Mouse (Mus musculus): ENCODE results near the gene Gm20605. TPM values are rescaled to one million over a fixed set of nuclear protein-coding genes. Genes with fewer than 3 reads are reported as not detected.

Gm20605 gene
- polyA plus RNA-seq, 1 experiment from 2014 or later, result 18.4 TPM

DNA sequence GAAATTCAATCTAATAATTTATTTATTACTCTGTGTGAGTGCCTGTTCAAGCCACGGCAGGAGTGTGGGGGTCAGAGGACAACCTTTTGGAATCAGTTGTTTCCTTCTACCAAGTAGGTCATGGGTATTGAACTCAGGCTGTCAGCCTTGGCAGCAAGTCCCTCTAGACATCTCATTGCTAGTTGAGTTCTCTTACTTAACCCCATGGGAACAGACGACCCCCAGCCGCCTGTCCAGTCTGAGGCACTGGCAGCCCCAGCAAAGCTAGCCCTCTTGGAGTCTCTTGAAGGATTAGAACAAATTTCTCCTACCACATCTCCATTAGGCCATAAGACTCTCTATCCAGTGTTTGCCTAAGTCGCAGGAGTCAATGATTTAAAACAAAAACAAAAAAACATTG, 50.8 kb downstream of the Gm20605 start:
- no peaks in the 10 kb centered on the region for H3K36me3 ChIP-seq (ENCODE audit: insufficient read depth, low read length)
- no peak overlapping the region for H3K9ac ChIP-seq (replicated peaks; ENCODE audit: low read length)
- H3K27ac ChIP-seq (ENCODE audit: low read length), result no peak overlapping the region
- no peak for ATAC-seq (ENCODE audit: low FRiP score, low TSS enrichment)
- no peak overlapping the region for H3K4me2 ChIP-seq (replicated peaks; ENCODE audit: low read depth, low read length)
- no peak overlapping the region for H3K4me3 ChIP-seq (ENCODE audit: low read length)
- no peaks in the 10 kb centered on the region for H3K27me3 ChIP-seq (ENCODE audit: insufficient read depth, low read length)
- H3K9me3 ChIP-seq (ENCODE audit: low read length), result no peaks in the 10 kb centered on the region
- WGBS, result 62% methylated on average over 4 of the region's 4 CpGs
- peaks cover 15% of the 10 kb centered on the region for H3K4me1 ChIP-seq (ENCODE audit: insufficient read depth, low read length)

DNA sequence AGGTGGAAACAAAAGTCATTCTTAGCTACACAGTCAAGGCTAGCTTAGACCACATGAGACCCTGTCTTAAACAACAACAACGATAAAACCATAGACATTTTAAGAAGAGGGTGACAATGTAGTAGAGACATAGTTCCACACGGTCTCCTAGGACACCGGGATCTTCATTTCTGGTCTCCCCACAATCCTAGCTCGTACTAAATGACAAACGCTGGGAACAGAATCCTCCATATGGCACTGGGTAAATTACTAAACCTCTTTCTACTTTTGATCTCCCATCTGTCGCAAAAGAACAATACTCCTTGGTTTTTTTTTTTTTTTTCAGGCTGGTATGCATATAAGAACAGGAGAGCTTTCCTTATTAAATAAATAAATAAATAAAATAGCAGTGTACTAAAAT, 53.6 kb downstream of the Gm20605 start:
- peak overlapping the region; percentile 79; the same call in 1 of the 2 replicates for H3K4me3 ChIP-seq (ENCODE audit: low read length)
- no peaks in the 10 kb centered on the region for H3K36me3 ChIP-seq (ENCODE audit: insufficient read depth, low read length)
- H3K27ac ChIP-seq (ENCODE audit: low read length), result no peak overlapping the region
- ATAC-seq (ENCODE audit: low FRiP score, low TSS enrichment), result no peak
- peaks cover 21% of the 10 kb centered on the region for H3K4me1 ChIP-seq (ENCODE audit: insufficient read depth, low read length)
- no peak overlapping the region for H3K9ac ChIP-seq (replicated peaks; ENCODE audit: low read length)
- H3K9me3 ChIP-seq (ENCODE audit: low read length), result no peaks in the 10 kb centered on the region
- no peaks in the 10 kb centered on the region for H3K27me3 ChIP-seq (ENCODE audit: insufficient read depth, low read length)
- WGBS, result 78% methylated on average over 6 of the region's 6 CpGs
- peak overlapping the region; percentile 91; the same call in 1 of the 2 replicates for H3K4me2 ChIP-seq (replicated peaks; ENCODE audit: low read depth, low read length)

DNA sequence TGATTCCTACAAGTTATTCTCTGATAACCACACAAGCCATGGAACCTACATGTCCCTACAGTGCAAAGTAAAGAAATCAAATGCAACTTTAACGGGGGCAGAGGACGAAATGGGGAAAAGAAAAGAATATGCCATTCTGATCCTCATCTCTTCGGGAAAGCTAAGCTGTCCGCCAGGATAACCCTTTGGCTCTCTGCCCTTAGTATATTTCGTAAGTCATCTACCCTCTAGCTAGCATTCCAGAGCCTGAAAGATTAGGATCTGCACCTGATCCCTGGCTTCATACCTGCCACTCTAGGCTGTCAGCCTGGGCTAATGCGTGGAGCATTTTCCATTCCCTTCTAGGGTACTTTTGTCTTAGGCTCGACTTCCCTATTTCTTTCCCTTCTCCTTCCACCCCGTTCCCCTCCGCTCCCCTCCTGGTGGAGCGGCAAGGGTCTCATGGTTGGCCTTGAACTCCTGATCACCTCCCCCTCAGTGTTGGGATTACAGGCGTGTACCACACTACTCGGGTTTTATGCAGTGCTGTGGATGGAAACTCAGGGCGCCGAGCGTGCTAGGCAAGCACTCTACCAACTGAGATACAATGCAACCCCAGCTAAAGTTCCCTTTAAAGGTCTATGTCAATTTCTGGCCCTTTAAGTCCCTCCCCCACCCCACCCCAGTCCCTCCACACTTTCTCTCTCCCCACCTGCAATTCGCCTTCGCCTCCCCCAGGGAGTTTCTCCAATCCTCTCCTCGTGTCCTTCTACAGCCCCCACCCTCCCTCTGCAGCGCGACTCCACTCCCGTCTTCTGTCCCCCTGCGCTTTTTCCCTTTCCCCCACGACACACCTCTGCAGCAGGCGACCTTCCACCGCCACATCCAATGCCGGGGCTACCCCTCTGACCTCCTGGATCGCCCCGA, 54.7 kb downstream of the Gm20605 start:
- peak; percentile 9 for ATAC-seq (ENCODE audit: low FRiP score, low TSS enrichment)
- H3K9ac ChIP-seq (replicated peaks; ENCODE audit: low read length), result peak overlapping the region; percentile 74
- H3K36me3 ChIP-seq (ENCODE audit: insufficient read depth, low read length), result no peaks in the 10 kb centered on the region
- H3K27me3 ChIP-seq (ENCODE audit: insufficient read depth, low read length), result no peaks in the 10 kb centered on the region
- no peaks in the 10 kb centered on the region for H3K9me3 ChIP-seq (ENCODE audit: low read length)
- WGBS, result 7% methylated on average over 28 of the region's 28 CpGs
- peak overlapping the region; percentile 72 for H3K27ac ChIP-seq (ENCODE audit: low read length)
- peak overlapping the region; percentile 91 for H3K4me2 ChIP-seq (replicated peaks; ENCODE audit: low read depth, low read length)
- peaks cover 21% of the 10 kb centered on the region for H3K4me1 ChIP-seq (ENCODE audit: insufficient read depth, low read length)
- H3K4me3 ChIP-seq (ENCODE audit: low read length), result peak overlapping the region; percentile 79

DNA sequence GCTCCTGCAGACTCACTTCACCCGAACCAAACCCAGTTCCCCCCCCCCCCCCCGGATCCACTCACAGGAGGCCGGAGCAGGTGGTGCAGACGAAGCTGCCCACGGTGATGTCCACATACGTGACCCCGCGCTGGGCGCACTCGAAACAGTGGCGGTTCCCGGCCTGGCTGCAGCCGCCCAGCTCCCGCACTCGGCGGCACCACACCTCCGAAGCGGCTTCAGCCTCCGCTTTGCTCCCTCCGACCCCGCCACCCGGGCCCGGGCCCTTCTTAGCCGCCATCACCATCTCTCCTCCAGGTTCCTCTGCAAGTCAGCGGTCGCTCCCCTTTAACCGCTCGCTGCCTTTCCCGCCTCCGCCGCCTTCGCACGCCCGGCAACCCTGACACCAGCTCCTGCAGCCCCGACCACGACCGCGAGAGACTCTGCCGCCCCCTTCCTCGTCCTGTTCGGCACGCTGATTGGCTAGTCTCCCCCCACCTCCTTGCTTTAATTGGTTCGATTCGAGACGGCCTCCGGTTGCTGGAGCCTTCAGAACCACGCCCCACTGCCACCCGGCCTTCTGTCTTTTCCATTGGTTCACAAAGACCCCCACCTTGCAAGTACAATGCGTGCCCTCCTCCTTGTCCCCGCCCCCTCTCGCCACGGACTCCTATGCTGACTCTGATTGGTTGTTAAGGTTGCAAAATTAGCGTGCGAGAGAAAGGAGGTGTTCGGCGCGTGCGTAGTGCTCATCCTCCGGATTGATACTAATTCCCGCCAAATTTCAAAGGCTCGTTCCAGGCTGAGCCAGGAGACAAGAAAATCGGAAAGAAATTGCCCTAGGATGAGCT, 55.5 kb downstream of the Gm20605 start, which contains the start of gene Agfg2:
Agfg2 (minus strand) TSS at position 433 of the 830 bp plus-strand sequence.
- H3K4me3 ChIP-seq (ENCODE audit: low read length), result peak within 1 kb of the TSS; percentile 79
- ATAC-seq (ENCODE audit: low FRiP score, low TSS enrichment), result peak; percentile 99
- no peaks in the 10 kb centered on the region for H3K9me3 ChIP-seq (ENCODE audit: low read length)
- no peaks in the 10 kb centered on the region for H3K36me3 ChIP-seq (ENCODE audit: insufficient read depth, low read length)
- H3K4me2 ChIP-seq (replicated peaks; ENCODE audit: low read depth, low read length), result peak within 1 kb of the TSS; percentile 91
- H3K27me3 ChIP-seq (ENCODE audit: insufficient read depth, low read length), result no peaks in the 10 kb centered on the region
- peaks cover 21% of the 10 kb centered on the region for H3K4me1 ChIP-seq (ENCODE audit: insufficient read depth, low read length)
- H3K27ac ChIP-seq (ENCODE audit: low read length), result peak within 1 kb of the TSS; percentile 72
- WGBS, result under 1% methylated on average over 62 of the region's 62 CpGs
- H3K9ac ChIP-seq (replicated peaks; ENCODE audit: low read length), result peak within 1 kb of the TSS; percentile 74

DNA sequence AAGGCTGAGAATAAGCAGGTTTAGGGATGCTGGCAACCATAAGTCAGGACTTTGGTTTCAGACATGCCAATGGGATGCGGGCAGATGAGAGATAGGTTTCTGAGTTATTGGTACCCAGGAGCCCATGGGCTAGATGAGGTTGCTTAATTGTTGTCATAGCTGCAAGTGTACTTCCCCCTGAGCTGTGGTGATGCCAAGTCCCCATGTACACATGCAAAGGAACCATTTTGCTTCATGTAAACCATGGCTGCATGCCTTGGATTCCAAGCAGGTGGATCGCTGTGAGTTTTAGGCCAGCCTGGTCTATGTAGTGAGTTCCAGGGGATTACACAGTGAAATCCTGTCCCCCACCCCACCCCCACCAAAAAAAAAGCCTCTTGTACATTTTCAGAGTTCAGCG, 56.7 kb downstream of the Gm20605 start:
- H3K4me1 ChIP-seq (ENCODE audit: insufficient read depth, low read length), result peaks cover 24% of the 10 kb centered on the region
- no peaks in the 10 kb centered on the region for H3K27me3 ChIP-seq (ENCODE audit: insufficient read depth, low read length)
- H3K4me3 ChIP-seq (ENCODE audit: low read length), result no peak overlapping the region
- no peaks in the 10 kb centered on the region for H3K9me3 ChIP-seq (ENCODE audit: low read length)
- H3K4me2 ChIP-seq (replicated peaks; ENCODE audit: low read depth, low read length), result no peak overlapping the region
- 97% methylated on average over 3 of the region's 3 CpGs for WGBS
- H3K27ac ChIP-seq (ENCODE audit: low read length), result no peak overlapping the region
- H3K9ac ChIP-seq (replicated peaks; ENCODE audit: low read length), result no peak overlapping the region
- ATAC-seq (ENCODE audit: low FRiP score, low TSS enrichment), result no peak
- H3K36me3 ChIP-seq (ENCODE audit: insufficient read depth, low read length), result no peaks in the 10 kb centered on the region

DNA sequence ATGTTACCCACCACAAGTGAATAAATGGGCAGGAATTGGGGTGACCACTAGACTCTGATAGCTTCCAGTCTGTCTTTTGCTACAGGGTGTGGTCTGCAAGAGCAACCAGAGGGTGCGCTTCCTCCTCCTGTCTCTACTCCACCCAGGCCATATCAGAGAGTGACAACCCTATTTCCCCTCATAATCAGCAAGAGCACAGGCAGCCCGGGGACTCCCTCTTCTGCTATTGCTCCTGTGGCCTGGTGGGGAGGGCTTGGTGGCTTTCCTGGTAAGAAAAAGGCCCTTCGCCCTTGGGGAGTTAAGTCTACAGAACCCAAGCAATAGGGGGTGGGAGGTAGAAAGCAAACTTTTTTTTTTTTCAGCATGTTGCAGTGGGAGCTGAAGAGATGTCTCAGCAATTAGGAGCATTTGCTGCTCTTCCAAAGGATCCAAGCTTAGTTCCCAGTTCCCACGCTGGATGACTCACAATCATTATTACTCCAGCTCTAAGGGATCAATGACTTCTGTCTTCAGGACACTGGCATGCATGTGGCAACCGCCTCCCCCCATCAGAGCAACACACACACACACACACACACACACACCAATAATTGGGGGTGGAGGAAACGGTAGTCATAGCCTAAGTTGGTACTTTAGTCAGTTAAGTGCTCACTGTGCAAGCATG, 57.3 kb downstream of the Gm20605 start:
- H3K4me1 ChIP-seq (ENCODE audit: insufficient read depth, low read length), result peaks cover 28% of the 10 kb centered on the region
- H3K27me3 ChIP-seq (ENCODE audit: insufficient read depth, low read length), result no peaks in the 10 kb centered on the region
- WGBS, result 83% methylated on average over 6 of the region's 6 CpGs
- H3K9ac ChIP-seq (replicated peaks; ENCODE audit: low read length), result no peak overlapping the region
- H3K27ac ChIP-seq (ENCODE audit: low read length), result no peak overlapping the region
- ATAC-seq (ENCODE audit: low FRiP score, low TSS enrichment), result no peak
- no peak overlapping the region for H3K4me3 ChIP-seq (ENCODE audit: low read length)
- H3K4me2 ChIP-seq (replicated peaks; ENCODE audit: low read depth, low read length), result no peak overlapping the region
- H3K36me3 ChIP-seq (ENCODE audit: insufficient read depth, low read length), result no peaks in the 10 kb centered on the region
- no peaks in the 10 kb centered on the region for H3K9me3 ChIP-seq (ENCODE audit: low read length)

DNA sequence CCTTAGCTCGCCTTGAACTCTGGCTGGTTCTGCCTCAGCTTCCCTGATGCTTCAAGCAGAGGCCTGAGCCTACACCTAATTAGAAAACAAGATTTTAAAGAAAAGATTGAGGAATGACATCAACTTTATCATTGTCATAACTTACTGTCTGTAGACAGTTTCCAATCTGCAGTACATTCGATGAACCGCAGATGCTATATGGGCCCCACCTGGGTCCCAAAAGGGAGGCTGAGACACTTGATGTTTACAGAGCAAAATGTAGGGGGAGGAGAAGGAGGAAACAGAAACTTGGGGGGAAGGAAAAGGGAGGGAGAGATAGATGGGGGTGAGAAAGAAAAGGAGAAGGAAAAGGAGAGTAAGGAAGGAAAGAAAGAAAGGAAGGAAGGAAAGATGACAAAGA, 61.0 kb downstream of the Gm20605 start:
- no peak for ATAC-seq (ENCODE audit: low FRiP score, low TSS enrichment)
- WGBS, result 80% methylated on average over 3 of the region's 3 CpGs
- no peaks in the 10 kb centered on the region for H3K9me3 ChIP-seq (ENCODE audit: low read length)

DNA sequence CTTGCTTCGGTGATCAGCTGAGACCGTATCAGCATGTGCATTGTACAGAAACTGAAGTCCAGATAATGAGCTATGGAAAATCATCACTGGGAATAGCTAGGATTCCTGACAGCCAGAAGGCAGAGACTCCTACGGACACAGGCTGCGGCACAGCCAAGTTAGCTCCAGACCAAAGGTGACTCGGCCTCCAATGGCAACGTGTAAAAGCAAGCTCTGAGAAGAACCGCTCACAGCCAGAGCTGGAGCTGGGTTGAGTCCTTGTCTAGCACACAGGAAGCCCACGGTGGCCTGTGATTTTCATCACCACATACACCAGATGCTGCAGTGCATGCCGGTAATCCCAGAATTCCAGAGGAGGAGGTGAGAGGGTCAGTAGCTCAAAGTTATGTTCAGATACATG, 61.6 kb downstream of the Gm20605 start:
- Histone ChIP-seq H3K4me2 (replicated peaks; ENCODE audit: low read depth, low read length) (no peak overlapping the region), H3K27ac (ENCODE audit: low read length) (no peak overlapping the region), H3K9me3 (ENCODE audit: low read length) (no peaks in the 10 kb centered on the region), H3K4me3 (ENCODE audit: low read length) (no peak overlapping the region), H3K9ac (replicated peaks; ENCODE audit: low read length) (0 out of 2 replicates have a peak overlapping the region, but pooled peaks have one; percentile 7), H3K27me3 (ENCODE audit: insufficient read depth, low read length) (no peaks in the 10 kb centered on the region), H3K36me3 (ENCODE audit: insufficient read depth, low read length) (no peaks in the 10 kb centered on the region), H3K4me1 (ENCODE audit: insufficient read depth, low read length) (0 out of 2 replicates have a peak, but pooled peaks cover 7% of the 10 kb centered on the region)
- no peak for ATAC-seq (ENCODE audit: low FRiP score, low TSS enrichment)
- 34% methylated on average over 9 of the region's 9 CpGs for WGBS

More for the DNA sequence above, 61.0 kb downstream of the Gm20605 start:
- H3K27me3 ChIP-seq (ENCODE audit: insufficient read depth, low read length), result no peaks in the 10 kb centered on the region
- no peak overlapping the region for H3K4me3 ChIP-seq (ENCODE audit: low read length)
- H3K4me1 ChIP-seq (ENCODE audit: insufficient read depth, low read length), result peaks cover 12% of the 10 kb centered on the region; the same call in 1 of the 2 replicates
- no peaks in the 10 kb centered on the region for H3K36me3 ChIP-seq (ENCODE audit: insufficient read depth, low read length)
- H3K9ac ChIP-seq (replicated peaks; ENCODE audit: low read length), result no peak overlapping the region
- H3K27ac ChIP-seq (ENCODE audit: low read length), result no peak overlapping the region
- H3K4me2 ChIP-seq (replicated peaks; ENCODE audit: low read depth, low read length), result no peak overlapping the region

DNA sequence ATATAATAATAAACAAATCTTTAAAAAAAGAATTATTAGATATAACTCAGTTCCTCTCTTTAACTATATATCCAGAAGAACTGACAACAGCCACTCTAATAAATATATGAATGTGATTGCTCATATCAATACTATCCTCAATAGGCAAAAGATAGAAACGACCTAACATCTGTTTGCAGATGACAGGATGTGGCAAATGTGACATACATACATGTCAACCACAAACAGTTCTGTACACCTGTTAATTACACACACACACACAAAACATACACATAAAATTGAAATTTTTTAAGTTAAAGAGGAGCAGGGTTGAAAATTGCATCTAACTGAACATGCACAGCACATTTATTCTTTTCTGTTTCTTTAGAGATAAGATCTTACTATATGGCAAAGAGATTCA, 62.9 kb downstream of the Gm20605 start:
- WGBS, result 63% methylated on average over 1 of the region's 1 CpGs

More for the DNA sequence above, 62.9 kb downstream of the Gm20605 start:
- Histone ChIP-seq H3K4me3 (ENCODE audit: low read length) (no peak overlapping the region), H3K4me1 (ENCODE audit: insufficient read depth, low read length) (0 out of 2 replicates have a peak, but pooled peaks cover 7% of the 10 kb centered on the region), H3K27ac (ENCODE audit: low read length) (no peak overlapping the region), H3K36me3 (ENCODE audit: insufficient read depth, low read length) (no peaks in the 10 kb centered on the region), H3K27me3 (ENCODE audit: insufficient read depth, low read length) (no peaks in the 10 kb centered on the region), H3K4me2 (replicated peaks; ENCODE audit: low read depth, low read length) (no peak overlapping the region), H3K9me3 (ENCODE audit: low read length) (no peaks in the 10 kb centered on the region), H3K9ac (replicated peaks; ENCODE audit: low read length) (no peak overlapping the region)
- ATAC-seq (ENCODE audit: low FRiP score, low TSS enrichment), result no peak

Measured in kidney, embryonic 16.5 days (tissue).